Mouse (Mus musculus) lung, postnatal 36 days (tissue): ENCODE data around the gene Klhl6.
"Not testable (repeated sequence)": the region's sequence is repeated elsewhere in the genome, so short reads cannot be mapped to it uniquely, and the experiment has no call there.

ENCODE experiments used
- DNase-seq: peaks from one replicate; pipeline ENCODE4 v3.0.0; 2022; ENCODE audit warnings: mixed read lengths

The Klhl6 gene

GRCm38 (mm10) chr16:19982537-19983257 is at the start of gene Klhl6:
TSS of gene Klhl6 (minus strand) at chr16:19983037.
- peak; percentile 80 for DNase-seq

GRCm38 (mm10) chr16:20027241-20027640 is 44.4 kb upstream of the Klhl6 start:
- DNase-seq: not testable (repeated sequence)

- no peak for DNase-seq
Measured at GRCm38 (mm10) chr16:20022821-20023220, 40.0 kb upstream of the Klhl6 start.

DNA sequence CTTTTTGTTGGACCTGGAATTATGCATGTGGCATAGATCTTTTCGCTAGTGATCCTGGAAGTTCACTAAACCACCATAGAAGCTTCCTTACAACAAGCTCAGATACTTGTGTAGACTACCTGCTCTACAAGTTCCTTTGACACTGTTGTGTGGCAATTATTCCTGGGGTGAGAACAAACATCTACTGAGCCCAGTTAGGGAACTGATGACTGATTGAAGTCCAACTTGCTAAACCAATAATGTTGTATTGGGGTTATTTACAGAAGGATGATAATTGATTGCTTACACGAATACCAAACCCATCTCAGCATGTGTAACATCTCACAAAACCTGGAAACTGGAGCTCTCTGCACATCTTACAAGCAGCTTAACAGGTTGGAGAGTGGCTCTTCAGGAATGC is 39.0 kb upstream of the Klhl6 start:
- DNase-seq: no peak

- no peak for DNase-seq
Measured at GRCm38 (mm10) chr16:20012647-20013046, 29.8 kb upstream of the Klhl6 start.

GRCm38 (mm10) chr16:20006066-20006465 is 23.2 kb upstream of the Klhl6 start:
- peak; percentile 65 for DNase-seq

- DNase-seq: not testable (repeated sequence)
Measured at GRCm38 (mm10) chr16:20000286-20000685, 17.4 kb upstream of the Klhl6 start.

GRCm38 (mm10) chr16:19997616-19998015 is 14.8 kb upstream of the Klhl6 start:
- no peak for DNase-seq

DNA sequence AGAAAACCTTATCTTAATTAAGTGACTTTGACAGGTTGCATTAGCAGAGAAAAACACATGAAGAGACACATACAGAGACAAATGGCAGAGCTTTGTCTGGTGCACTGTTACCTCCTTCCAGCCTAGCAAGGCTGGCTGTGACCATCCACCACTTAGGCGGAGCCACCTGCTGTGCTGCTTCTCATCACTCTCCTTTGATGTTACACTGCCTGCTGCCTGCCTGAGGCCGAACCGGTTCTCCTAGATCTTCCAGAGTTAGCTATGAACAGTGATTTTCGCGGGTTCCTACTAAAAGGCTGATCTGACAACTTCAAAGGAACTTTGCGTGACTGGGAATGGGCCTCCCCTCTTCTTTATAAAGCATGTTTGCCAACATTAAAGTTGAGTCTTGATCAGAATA is 14.1 kb upstream of the Klhl6 start:
- DNase-seq: not testable (repeated sequence)

GRCm38 (mm10) chr16:19995818-19996217 is 13.0 kb upstream of the Klhl6 start:
- DNase-seq: no peak

- DNase-seq: no peak
Measured at GRCm38 (mm10) chr16:19993278-19993677, 10.4 kb upstream of the Klhl6 start.

DNA sequence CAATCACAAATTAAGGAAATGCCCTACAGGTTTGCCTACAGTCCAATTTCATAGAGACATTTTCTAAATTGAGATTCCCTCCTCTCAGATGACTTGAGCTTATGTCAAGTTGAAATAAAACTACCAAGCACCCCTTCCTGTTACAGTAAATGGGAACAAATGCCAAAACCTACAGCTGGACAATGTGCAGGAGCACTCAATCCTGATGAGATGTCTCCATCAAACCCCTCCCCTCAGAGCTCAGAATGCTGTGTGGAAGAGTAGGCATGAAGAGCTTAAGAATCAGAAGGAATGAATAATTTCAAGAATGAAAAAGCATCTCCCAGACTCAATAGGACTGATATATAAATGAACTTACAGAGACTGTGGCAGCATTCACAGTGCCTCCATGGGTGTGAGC is 7.7 kb upstream of the Klhl6 start:
- no peak for DNase-seq

- DNase-seq: no peak
Measured at GRCm38 (mm10) chr16:19987589-19987988, 4.8 kb upstream of the Klhl6 start.

DNA sequence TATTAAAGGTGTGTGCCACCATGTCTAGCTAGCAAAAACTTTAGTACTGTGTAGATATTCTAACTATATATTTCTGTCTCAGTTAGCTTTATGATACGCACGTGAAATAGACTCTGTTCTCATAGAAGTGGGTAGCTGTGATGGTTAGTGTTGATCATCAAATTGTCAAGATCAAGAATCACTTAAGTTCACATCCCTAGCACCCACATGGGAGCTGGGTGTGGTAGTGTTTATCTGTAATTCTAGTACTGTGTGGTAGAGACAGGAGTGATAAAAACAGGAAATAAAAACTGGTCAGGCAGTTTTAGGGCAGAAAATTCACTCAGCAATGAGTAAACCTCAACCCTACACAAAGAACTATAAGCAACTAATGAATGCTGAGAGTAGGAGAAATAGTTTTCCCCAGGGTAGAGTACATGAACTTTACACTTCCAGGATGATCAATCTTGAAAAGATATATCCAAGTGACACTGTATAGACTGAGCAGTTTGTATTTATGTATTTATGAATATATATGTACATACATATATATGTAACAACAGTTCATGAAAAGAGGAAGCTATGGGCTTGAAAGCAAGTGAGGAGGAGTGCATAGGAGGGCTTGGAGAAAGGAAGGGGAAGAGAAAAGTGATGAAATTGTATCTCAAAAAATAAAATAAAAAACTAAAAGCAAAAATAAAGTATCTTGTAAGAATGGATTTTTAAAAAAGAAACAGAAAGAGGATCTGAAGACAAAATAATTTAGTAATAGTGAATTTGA is 2.2 kb upstream of the Klhl6 start:
- DNase-seq: no peak

GRCm38 (mm10) chr16:19983559-19983958 is 722 bp upstream of the Klhl6 start:
- DNase-seq: no peak

DNA sequence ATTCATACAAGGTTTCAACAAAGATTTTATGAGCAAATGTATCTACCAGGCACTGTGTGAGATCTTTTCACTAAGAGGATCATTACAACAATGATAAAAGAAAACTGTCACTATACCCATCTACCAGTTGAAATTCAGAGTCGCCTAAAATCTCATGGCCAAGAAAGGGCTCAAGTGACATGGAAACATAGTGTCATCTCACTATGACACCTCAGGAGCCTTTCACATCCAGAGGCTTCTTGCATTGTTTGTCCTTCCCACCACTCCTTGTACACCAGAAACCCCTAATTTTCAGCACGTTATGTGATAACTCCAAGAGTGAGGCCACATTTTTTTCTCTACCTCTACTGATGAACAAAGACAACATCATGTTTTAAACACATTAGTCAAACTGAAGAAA is 1.2 kb downstream of the Klhl6 start:
- no peak for DNase-seq

GRCm38 (mm10) chr16:19981006-19981405 is 1.8 kb downstream of the Klhl6 start:
- DNase-seq: peak; percentile 28

GRCm38 (mm10) chr16:19979755-19980154 is 3.1 kb downstream of the Klhl6 start:
- no peak for DNase-seq

DNA sequence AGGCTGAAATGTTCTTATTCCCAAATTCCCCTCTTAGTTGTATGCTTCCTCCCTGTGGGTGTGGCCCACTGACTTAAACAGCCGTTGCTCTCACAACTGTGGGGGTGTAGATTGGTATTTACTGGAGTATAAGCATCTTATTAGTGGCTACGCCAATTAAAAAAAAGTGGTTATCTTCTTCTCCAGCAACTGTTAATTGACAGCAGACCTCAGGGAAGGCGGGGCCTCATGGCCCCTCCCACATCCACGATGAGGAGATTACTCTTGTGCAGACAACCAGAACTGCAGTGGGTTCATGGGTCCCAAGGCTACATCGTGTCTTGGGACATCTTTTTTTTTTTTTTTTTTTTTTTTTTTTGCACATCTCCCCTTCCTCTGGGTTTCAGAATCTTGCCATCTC is 5.6 kb downstream of the Klhl6 start:
- DNase-seq: peak; percentile 29

DNA sequence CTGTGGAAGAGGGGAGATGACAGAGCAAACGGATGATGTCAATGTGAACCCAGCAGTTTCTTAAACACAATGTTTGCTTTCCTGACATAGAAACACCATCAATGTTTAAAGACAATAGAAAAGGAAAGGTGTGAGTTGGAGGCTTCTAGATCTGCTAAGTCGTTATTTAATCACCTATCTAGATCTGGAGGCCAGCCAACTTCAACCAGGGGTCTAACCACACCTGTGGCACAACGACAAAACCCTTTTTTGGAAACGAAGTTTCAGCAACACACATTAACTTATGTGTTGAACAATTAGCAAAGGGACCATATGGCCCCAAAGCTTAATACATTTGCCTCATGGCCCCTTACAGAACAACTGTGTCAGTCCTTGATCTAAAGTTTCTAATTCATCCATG is 6.0 kb downstream of the Klhl6 start:
- no peak for DNase-seq

DNA sequence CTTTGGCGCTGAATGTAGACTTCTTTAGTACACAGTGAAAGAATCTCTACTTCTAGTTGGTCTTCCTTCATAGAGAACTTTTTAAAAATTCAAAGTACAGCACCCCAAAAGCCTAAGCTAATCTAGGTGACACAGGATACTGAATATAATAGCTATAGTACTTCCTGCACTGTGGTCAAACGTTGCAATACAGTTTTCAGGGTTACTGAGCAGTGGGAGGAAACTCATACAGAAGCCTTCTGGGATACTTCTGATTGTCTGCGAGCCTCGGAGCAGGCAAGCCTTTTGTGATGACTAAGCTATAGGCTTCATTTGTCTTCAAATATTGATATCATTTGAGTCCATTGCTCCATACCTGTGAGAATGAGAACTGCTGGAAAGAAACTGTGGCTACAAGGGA is 7.4 kb downstream of the Klhl6 start:
- no peak for DNase-seq

- DNase-seq: peak; percentile 56
Measured at GRCm38 (mm10) chr16:19973480-19973879, 9.4 kb downstream of the Klhl6 start.

DNA sequence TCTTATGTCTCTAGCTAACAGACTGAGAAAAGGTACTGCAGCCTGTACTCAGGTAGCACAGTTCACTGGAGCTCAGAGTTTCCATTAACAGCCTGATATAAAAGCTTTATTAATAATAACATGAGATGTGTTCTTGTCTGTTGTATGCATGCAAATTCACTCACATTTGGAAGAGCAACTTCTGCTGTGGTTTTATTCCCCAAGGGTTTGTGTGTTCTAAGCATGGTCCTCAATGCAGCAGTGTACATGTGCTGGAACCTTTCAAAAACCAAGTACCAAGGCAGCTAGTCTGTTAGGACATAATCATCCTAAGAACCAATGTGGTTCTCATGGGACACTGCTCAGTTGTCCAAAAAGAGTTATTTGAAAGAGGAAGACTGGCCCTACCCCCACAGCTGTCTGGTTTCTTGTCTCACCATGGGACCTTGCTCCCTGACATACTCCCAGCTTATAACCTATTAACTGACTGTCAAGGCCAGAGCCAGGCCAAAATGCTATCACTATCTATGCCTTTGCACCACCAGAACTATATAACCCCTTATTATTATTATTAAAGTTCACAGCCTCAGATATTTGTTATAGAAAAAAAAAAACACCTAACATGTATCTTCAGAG is 10.0 kb downstream of the Klhl6 start:
- no peak for DNase-seq

DNA sequence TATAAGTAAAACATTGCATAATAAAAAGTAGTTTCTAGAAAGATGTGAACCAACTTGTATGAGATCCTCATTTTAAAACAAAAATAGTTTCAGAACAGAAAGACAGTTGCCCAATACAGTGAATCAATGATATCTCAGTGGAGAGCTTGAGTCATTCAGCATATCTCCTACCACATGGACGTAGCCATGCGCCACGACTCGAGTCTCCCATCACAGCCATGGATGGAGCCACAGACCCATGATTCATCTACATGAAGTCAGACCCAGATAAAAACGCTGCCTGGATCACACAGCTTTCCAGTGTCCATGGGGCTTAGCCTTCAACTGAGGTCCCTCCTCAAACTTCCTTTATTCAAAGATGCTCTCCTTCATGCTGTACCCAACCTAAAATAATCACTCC is 13.3 kb downstream of the Klhl6 start:
- DNase-seq: no peak
